Mouse (Mus musculus) MEL (cell line): Measurements from ENCODE around the gene Stag1. TPM values are rescaled to one million over a fixed set of nuclear protein-coding genes. Genes with fewer than 3 reads are reported as not detected.

Source experiments
- DNase-seq: peaks from one replicate; pipeline ENCODE4 v3.0.0; 2011; ENCODE audit warnings: low read depth, low spot score
- H3K27ac ChIP-seq: 2 replicates; pipeline ENCODE4 v1.5.1; 2012; ENCODE audit warnings: low read depth, mild to moderate bottlenecking, control low read depth, low read length, moderate library complexity; ENCODE audit not compliant: control insufficient read depth
- H3K27me3 ChIP-seq, 2 experiments: fragments of 150-350 bp in 1 of 2; sonication (generic) in 1 of 2; 2 replicates each; pipeline ENCODE4 v1.6.1; 2012; ENCODE audit warnings: low read length in 2 of 2, mild to moderate bottlenecking in 2 of 2, improper control_type of control experiment in 1 of 2, moderate library complexity in 1 of 2; ENCODE audit not compliant: insufficient read depth in 2 of 2, control insufficient read depth in 1 of 2
- H3K36me3 ChIP-seq, 2 experiments: 2 replicates each; pipeline ENCODE4 v1.6.1; 2012 to 2014; ENCODE audit warnings: low read length in 2 of 2, improper control_type of control experiment in 1 of 2, inconsistent platforms in 1 of 2, mild to moderate bottlenecking in 1 of 2; ENCODE audit not compliant: insufficient read depth in 2 of 2, control insufficient read depth in 1 of 2
- H3K4me1 ChIP-seq, 2 experiments: fragments of 150-350 bp in 1 of 2; sonication (generic) in 1 of 2; 2 replicates each; pipeline ENCODE4 v1.6.1; 2012; ENCODE audit warnings: low read length in 2 of 2, improper control_type of control experiment in 1 of 2, mild to moderate bottlenecking in 1 of 2; ENCODE audit not compliant: insufficient read depth in 2 of 2, control insufficient read depth in 1 of 2
- H3K4me3 ChIP-seq, 2 experiments: fragments of 150-350 bp in 1 of 2; sonication (generic) in 1 of 2; 2 replicates each; pipeline ENCODE4 v1.5.1; 2012; ENCODE audit warnings: low read depth in 2 of 2, low read length in 2 of 2, mild to moderate bottlenecking in 2 of 2, moderate library complexity in 2 of 2, control low read depth in 1 of 2, improper control_type of control experiment in 1 of 2; ENCODE audit not compliant: control insufficient read depth in 1 of 2, insufficient read depth in 1 of 2
- H3K79me2 ChIP-seq: 2 replicates; pipeline ENCODE4 v1.6.1; 2012; ENCODE audit warnings: mild to moderate bottlenecking, low read length, moderate library complexity; ENCODE audit not compliant: control insufficient read depth, poor library complexity, insufficient read depth
- H3K9ac ChIP-seq: 2 replicates; pipeline ENCODE4 v1.6.1; 2012; ENCODE audit warnings: low read depth, mild to moderate bottlenecking, control low read depth, low read length, moderate library complexity; ENCODE audit not compliant: control insufficient read depth, poor library complexity, severe bottlenecking
- H3K9me3 ChIP-seq: fragments of 150-350 bp; sonication (generic); replicated peaks from 2 replicates; pipeline ENCODE4 v1.6.1; 2012; ENCODE audit warnings: mild to moderate bottlenecking, low read length, improper control_type of control experiment, moderate library complexity; ENCODE audit not compliant: insufficient read depth
- CHD2 ChIP-seq: IDR thresholded peaks from 2 replicates; pipeline ENCODE4 v1.6.1; 2011; ENCODE audit warnings: low read length, improper control_type of control experiment
- ELF1 ChIP-seq: IDR thresholded peaks from 2 replicates; pipeline ENCODE4 v1.6.1; 2014; ENCODE audit warnings: low read depth, mild to moderate bottlenecking, inconsistent platforms, low read length, improper control_type of control experiment, moderate library complexity
- EP300 ChIP-seq, 2 experiments: IDR thresholded peaks; 2 replicates each; pipeline ENCODE4 v1.6.1; 2011; ENCODE audit warnings: improper control_type of control experiment in 2 of 2, low read length in 2 of 2, low read depth in 1 of 2, mild to moderate bottlenecking in 1 of 2
- GATA1 ChIP-seq: IDR thresholded peaks from 2 replicates; pipeline ENCODE4 v1.6.1; 2011; ENCODE audit warnings: low read depth, low read length, improper control_type of control experiment
- HCFC1 ChIP-seq: IDR thresholded peaks from 2 replicates; pipeline ENCODE4 v1.6.1; 2012; ENCODE audit warnings: low read depth, mild to moderate bottlenecking, inconsistent platforms, low read length, improper control_type of control experiment, moderate library complexity
- MAFK ChIP-seq: IDR thresholded peaks from 2 replicates; pipeline ENCODE4 v1.6.1; 2011; ENCODE audit warnings: low read depth, mild to moderate bottlenecking, low read length, improper control_type of control experiment, borderline replicate concordance
- MYB ChIP-seq: IDR thresholded peaks from 2 replicates; pipeline ENCODE4 v1.6.1; 2011; ENCODE audit warnings: mild to moderate bottlenecking, low read depth, low read length, improper control_type of control experiment
- NRF1 ChIP-seq: IDR thresholded peaks from 2 replicates; pipeline ENCODE4 v1.6.1; 2014; ENCODE audit warnings: low read depth, mild to moderate bottlenecking, inconsistent platforms, low read length, improper control_type of control experiment, moderate library complexity; ENCODE audit not compliant: poor library complexity, insufficient read depth, severe bottlenecking
- RAD21 ChIP-seq: IDR thresholded peaks from 2 replicates; pipeline ENCODE4 v1.6.1; 2011; ENCODE audit warnings: mild to moderate bottlenecking, low read depth, low read length, improper control_type of control experiment
- RCOR1 ChIP-seq: IDR thresholded peaks from 2 replicates; pipeline ENCODE4 v1.6.1; 2012; ENCODE audit warnings: low read depth, mild to moderate bottlenecking, inconsistent platforms, low read length, improper control_type of control experiment
- TBP ChIP-seq: IDR thresholded peaks from 2 replicates; pipeline ENCODE4 v1.8.0; 2011; ENCODE audit warnings: low read depth, low read length, improper control_type of control experiment
- TCF12 ChIP-seq: IDR thresholded peaks from 2 replicates; pipeline ENCODE4 v1.6.1; 2014; ENCODE audit warnings: low read depth, mild to moderate bottlenecking, inconsistent platforms, low read length, improper control_type of control experiment, moderate library complexity
- USF2 ChIP-seq, 2 experiments: IDR thresholded peaks; 2 replicates each; pipeline ENCODE4 v1.6.1; 2011 to 2012; ENCODE audit warnings: improper control_type of control experiment in 2 of 2, low read length in 2 of 2, borderline replicate concordance in 1 of 2, inconsistent platforms in 1 of 2, low read depth in 1 of 2, mild to moderate bottlenecking in 1 of 2; ENCODE audit not compliant: insufficient read depth in 1 of 2
- ZC3H11A ChIP-seq: IDR thresholded peaks from 2 replicates; pipeline ENCODE4 v1.6.1; 2012; ENCODE audit warnings: low read depth, mild to moderate bottlenecking, inconsistent platforms, low read length, improper control_type of control experiment
- ZKSCAN1 ChIP-seq: IDR thresholded peaks from 2 replicates; pipeline ENCODE4 v1.6.1; 2012; ENCODE audit warnings: low read depth, mild to moderate bottlenecking, inconsistent platforms, low read length, improper control_type of control experiment, moderate library complexity
- ZMIZ1 ChIP-seq: IDR thresholded peaks from 2 replicates; pipeline ENCODE4 v1.6.1; 2012; ENCODE audit warnings: low read depth, mild to moderate bottlenecking, inconsistent platforms, low read length, improper control_type of control experiment, moderate library complexity
- polyA plus RNA-seq, 2 experiments: library from polyadenylated mRNA; stranded (reverse) in 1 of 2; unstranded in 1 of 2; fragments of >175 nt in 1 of 2; fragments of >200 nt in 1 of 2; gene quantifications; 2 replicates each; pipeline versions ENCODE4 v1.2.1 to v1.2.4; 2012; ENCODE audit warnings: low replicate concordance in 2 of 2, low read depth in 1 of 2; ENCODE audit not compliant: insufficient read length in 2 of 2, insufficient read depth in 1 of 2, missing spikeins in 1 of 2
- total RNA-seq: library from RNA; depleted of rRNA; stranded (reverse); fragments of 300-350 nt; gene quantifications from 2 replicates; pipeline ENCODE4 v1.2.3, GENCODE M21; 2012

The Stag1 gene
- total and polyA plus RNA-seq, 3 experiments, result 30.1 to 41.7 TPM; not detected in 1

- Histone ChIP-seq H3K9ac (no peak overlapping the region), H3K4me3 (no peak overlapping the region), H3K9me3 (no peaks in the 10 kb centered on the region), H3K27me3 (no peaks in the 10 kb centered on the region), H3K27ac (no peak overlapping the region), H3K4me1 (peaks cover 3 to 5% of the 10 kb centered on the region in 2 experiments; a peak in 2 of 4 replicates), H3K79me2 (peaks cover 38% of the 10 kb centered on the region), H3K36me3 (peaks cover 0 to 7% of the 10 kb centered on the region in 2 experiments; a peak in 3 of 4 replicates)
- TF ChIP-seq USF2 (IDR thresholded peaks at IDR 0.05; ENCODE audit: borderline replicate concordance in 1 of 2, insufficient read depth in 1 of 2, low read depth in 1 of 2, low read length in 2 of 2) (no peak), ZMIZ1 (no peak), CHD2 (no peak), MAFK (no peak), ZC3H11A (no peak), RCOR1 (no peak)
- no peak for DNase-seq
Observed at GRCm38 (mm10) chr9:100682285-100682684, 84.7 kb downstream of the Stag1 start.

DNA sequence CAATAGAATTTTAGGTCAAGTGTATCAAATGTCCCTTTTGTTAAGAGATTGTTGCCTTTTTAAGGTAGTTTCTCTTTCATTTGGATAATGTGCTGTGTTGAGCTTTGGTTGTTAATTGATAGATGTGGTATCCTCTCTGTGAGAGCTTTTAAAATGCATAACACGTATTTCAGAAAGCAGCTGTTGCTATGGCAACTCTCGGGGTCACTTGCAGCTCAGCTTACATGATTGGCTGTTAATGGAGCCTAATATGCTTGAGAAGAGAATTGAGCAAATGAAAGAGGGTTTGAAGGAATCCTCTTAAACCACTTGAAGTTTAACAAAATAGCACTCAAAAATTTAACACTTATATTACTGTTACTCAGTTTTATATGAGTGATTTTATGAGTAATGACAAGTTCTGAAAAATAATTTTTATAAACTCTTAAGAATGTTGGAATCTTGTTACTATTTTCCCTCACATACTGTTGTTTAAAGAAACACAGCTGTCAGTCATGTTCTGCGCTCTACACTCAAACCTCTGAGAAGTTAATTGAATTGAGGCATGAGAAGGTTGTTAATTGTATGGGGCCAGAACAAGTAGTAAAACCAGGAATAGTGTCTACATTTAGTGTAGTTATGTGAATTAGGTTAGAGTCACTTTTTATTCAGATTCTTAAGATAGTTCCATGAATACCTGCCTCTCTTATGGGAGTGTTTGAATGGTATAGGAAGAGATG, 88.3 kb downstream of the Stag1 start:
- H3K79me2 ChIP-seq, result peaks cover 37% of the 10 kb centered on the region
- H3K4me1 ChIP-seq, result peaks cover 3% of the 10 kb centered on the region in 2 experiments; a peak in 3 of 4 replicates
- H3K9ac ChIP-seq, result no peak overlapping the region
- H3K9me3 ChIP-seq, result no peaks in the 10 kb centered on the region
- H3K36me3 ChIP-seq, result peaks cover 0 to 22% of the 10 kb centered on the region in 2 experiments; a peak in 3 of 4 replicates
- H3K27ac ChIP-seq, result no peak overlapping the region
- no peak for DNase-seq
- H3K27me3 ChIP-seq, result no peaks in the 10 kb centered on the region
- no peak overlapping the region for H3K4me3 ChIP-seq
- no peak for TF ChIP-seq MYB
- TF ChIP-seq USF2 (IDR thresholded peaks at IDR 0.05; ENCODE audit: borderline replicate concordance in 1 of 2, insufficient read depth in 1 of 2, low read depth in 1 of 2, low read length in 2 of 2), result no peak
- no peak for TF ChIP-seq ELF1
- no peak for TF ChIP-seq CHD2
- no peak for TF ChIP-seq EP300 (IDR thresholded peaks at IDR 0.05; ENCODE audit: low read depth in 1 of 2, low read length in 2 of 2)
- no peak for TF ChIP-seq HCFC1
- TF ChIP-seq ZKSCAN1, result no peak
- TF ChIP-seq TBP, result no peak
- TF ChIP-seq NRF1, result no peak
- no peak for TF ChIP-seq GATA1
- TF ChIP-seq ZC3H11A, result no peak
- no peak for TF ChIP-seq RAD21
- TF ChIP-seq TCF12, result no peak
